Mouse (Mus musculus) lung, postnatal 0 days (tissue): ENCODE results near the gene Mctp2. TPM values are rescaled to one million over a fixed set of nuclear protein-coding genes. Genes with fewer than 3 reads are reported as not detected.

Experiments
- ATAC-seq: fragments of 200-750 bp; cut with Nextera tagmentation; 2 replicates; pipeline ENCODE4 v1.8.0; 2017; ENCODE audit warnings: moderate library complexity
- DNase-seq: peaks from one replicate; pipeline ENCODE4 v3.0.0-alpha.2; 2016; ENCODE audit warnings: low spot score
- H3K27ac ChIP-seq: fragments of 300-500 bp; sonication (generic); 2 replicates; pipeline ENCODE4 v1.5.1; 2014; ENCODE audit warnings: antibody characterized with exemption, mild to moderate bottlenecking, low read length, mixed read lengths
- H3K27me3 ChIP-seq: fragments of 300-500 bp; sonication (generic); replicated peaks from 2 replicates; pipeline ENCODE4 v1.6.1; 2014; ENCODE audit warnings: low read length, mixed read lengths; ENCODE audit not compliant: insufficient read depth
- H3K36me3 ChIP-seq: fragments of 300-500 bp; sonication (generic); 2 replicates; pipeline ENCODE4 v1.6.1; 2014; ENCODE audit warnings: low read length, mixed read lengths; ENCODE audit not compliant: insufficient read depth
- H3K4me1 ChIP-seq: fragments of 300-500 bp; sonication (generic); 2 replicates; pipeline ENCODE4 v1.6.1; 2014; ENCODE audit warnings: antibody characterized with exemption, low read depth, low read length, mixed read lengths; ENCODE audit not compliant: insufficient read depth
- H3K4me2 ChIP-seq: fragments of 300-500 bp; sonication (generic); replicated peaks from 2 replicates; pipeline ENCODE4 v1.6.1; 2014; ENCODE audit warnings: low read depth, mild to moderate bottlenecking, low read length, moderate library complexity, mixed read lengths
- H3K4me3 ChIP-seq: fragments of 300-500 bp; sonication (generic); 2 replicates; pipeline ENCODE4 v1.5.1; 2014; ENCODE audit warnings: low read depth, low read length
- H3K9ac ChIP-seq: fragments of 300-500 bp; sonication (generic); replicated peaks from 2 replicates; pipeline ENCODE4 v1.6.1; 2014; ENCODE audit warnings: low read depth, mild to moderate bottlenecking
- H3K9me3 ChIP-seq: fragments of 300-500 bp; sonication (generic); 2 replicates; pipeline ENCODE4 v1.6.1; 2016; ENCODE audit warnings: low read length, mixed read lengths
- CTCF ChIP-seq: IDR thresholded peaks from 2 replicates; pipeline ENCODE4 v1.5.1; 2016; ENCODE audit warnings: antibody characterized with exemption, mild to moderate bottlenecking
- EP300 ChIP-seq: IDR thresholded peaks from 2 replicates; pipeline ENCODE4 v1.6.1; 2016; ENCODE audit warnings: antibody characterized with exemption, mild to moderate bottlenecking, control low read depth
- WGBS: fragments of 180-500 bp; shearing (Covaris S2); extraction: QIAGEN DNeasy Blood & Tissue Kit; methylation state at CpG from one replicate; pipeline ENCODE4 v1.1.7; 2014; 5-methylcytosine and 5-hydroxymethylcytosine counted together
- polyA plus RNA-seq: library from polyadenylated mRNA; unstranded; fragments of >200 nt; fragmentation: Nextera tagmentation; extraction: Ambion mirVana; gene quantifications from 2 replicates; pipeline ENCODE4 v1.2.1, GENCODE M21; 2015

Mctp2 gene
- polyA plus RNA-seq, 1 experiment from 2014 or later, result 3.2 TPM

DNA sequence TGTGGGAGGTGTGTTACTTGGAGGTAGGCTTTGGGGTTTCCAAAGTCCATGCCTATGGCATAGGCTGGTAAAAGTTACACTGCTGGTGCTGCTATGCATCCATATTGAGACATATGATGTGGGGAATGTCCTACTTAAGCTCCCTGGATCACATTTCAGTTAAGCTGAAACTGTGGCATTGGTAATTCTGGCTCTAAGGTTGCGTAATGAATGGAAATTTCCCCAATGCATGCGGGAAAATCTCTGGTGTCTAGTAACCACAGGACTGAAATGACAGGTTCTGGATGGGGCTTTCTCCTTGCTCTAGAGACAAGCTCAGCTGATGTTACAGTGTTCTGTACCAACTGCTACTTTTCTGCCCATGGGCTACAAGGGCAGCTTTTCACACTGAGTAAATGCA is 240.1 kb downstream of the Mctp2 start:
- no peak for TF ChIP-seq CTCF
- no peak for TF ChIP-seq EP300
- Histone ChIP-seq H3K9ac (no peak overlapping the region), H3K36me3 (no peaks in the 10 kb centered on the region), H3K27me3 (no peaks in the 10 kb centered on the region), H3K9me3 (no peaks in the 10 kb centered on the region), H3K4me2 (no peak overlapping the region), H3K4me3 (no peak overlapping the region), H3K27ac (no peak overlapping the region), H3K4me1 (no peaks in the 10 kb centered on the region)
- no peak for ATAC-seq
- no peak for DNase-seq
- 76% methylated on average over 2 of the region's 2 CpGs for WGBS

GRCm38 (mm10) chr7:72051759-72052158 is 254.6 kb downstream of the Mctp2 start:
- no peak overlapping the region for H3K9ac ChIP-seq
- no peak overlapping the region for H3K4me3 ChIP-seq
- ATAC-seq (no peak), DNase-seq (no peak)
- no peak overlapping the region for H3K4me2 ChIP-seq
- TF ChIP-seq CTCF, result no peak
- H3K36me3 ChIP-seq, result no peaks in the 10 kb centered on the region
- no peaks in the 10 kb centered on the region for H3K4me1 ChIP-seq
- no peaks in the 10 kb centered on the region for H3K9me3 ChIP-seq
- WGBS, result 59% methylated on average over 2 of the region's 2 CpGs
- no peak overlapping the region for H3K27ac ChIP-seq
- no peaks in the 10 kb centered on the region for H3K27me3 ChIP-seq

DNA sequence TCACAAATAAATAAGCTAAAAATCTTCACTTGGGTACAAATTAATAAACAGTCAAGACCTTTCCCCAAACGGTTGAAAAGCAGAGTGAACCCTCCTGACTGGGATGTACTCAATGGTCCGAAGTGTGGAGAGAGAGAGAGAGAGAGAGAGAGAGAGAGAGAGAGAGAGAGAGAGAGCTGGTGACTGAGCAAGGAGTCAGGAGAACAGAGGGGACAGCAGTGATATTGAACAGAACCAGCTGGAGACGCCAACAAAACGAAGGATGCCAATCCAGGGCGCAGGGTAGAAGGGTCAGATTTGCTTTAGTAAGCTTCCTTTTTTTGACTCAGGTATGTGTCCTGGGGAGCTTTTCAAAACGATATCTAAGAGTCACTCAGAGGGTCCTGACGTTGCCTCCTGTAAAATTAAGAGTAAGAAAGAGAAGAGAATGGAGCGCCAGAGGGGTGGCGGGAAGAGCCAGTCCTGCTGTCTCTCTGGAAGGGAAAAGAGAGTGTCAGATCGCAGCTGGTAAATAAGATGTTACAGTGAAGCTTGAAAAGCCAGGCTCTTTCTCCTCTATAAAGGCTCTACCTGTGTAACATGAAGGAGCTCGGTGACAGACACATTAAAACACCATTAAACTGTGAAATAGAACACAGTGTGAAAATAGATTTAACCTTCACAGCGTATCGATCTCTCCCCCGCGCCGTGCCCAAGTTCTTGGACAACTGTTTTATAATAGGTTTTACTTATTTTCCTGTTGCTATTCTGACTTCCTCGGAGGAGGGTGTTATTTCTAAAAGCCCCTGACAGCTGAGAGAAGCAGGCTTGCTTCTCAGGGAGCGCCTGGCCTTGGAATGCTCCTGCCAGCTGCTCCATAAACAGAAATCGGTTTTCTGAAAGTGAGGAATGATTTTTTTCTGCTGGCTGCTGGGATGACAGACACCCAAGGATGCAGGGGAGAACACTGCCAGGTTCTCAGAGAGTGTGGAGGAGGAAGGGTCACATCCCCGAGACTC is 258.5 kb downstream of the Mctp2 start:
- 0 out of 2 replicates have a peak, but pooled peaks have one; percentile 10 for TF ChIP-seq EP300
- no peak for TF ChIP-seq CTCF
- H3K9ac ChIP-seq, result no peak overlapping the region
- H3K4me3 ChIP-seq, result 0 out of 2 replicates have a peak overlapping the region, but pooled peaks have one; percentile 2
- no peaks in the 10 kb centered on the region for H3K27me3 ChIP-seq
- H3K4me2 ChIP-seq, result peak overlapping the region; percentile 9; the same call in 1 of the 2 replicates
- WGBS, result 49% methylated on average over 20 of the region's 20 CpGs
- peak; percentile 61 for DNase-seq
- no peaks in the 10 kb centered on the region for H3K4me1 ChIP-seq
- H3K27ac ChIP-seq, result peak overlapping the region; percentile 47
- no peaks in the 10 kb centered on the region for H3K36me3 ChIP-seq
- ATAC-seq, result peak; percentile 60
- no peaks in the 10 kb centered on the region for H3K9me3 ChIP-seq
